Mouse (Mus musculus): ENCODE data around the gene Etv2. TPM values are rescaled to one million over a fixed set of nuclear protein-coding genes. Genes with fewer than 3 reads are reported as not detected.

Gene Etv2
- not detected in 2 replicates for polyA plus RNA-seq (2012; rRNA removed)

DNA sequence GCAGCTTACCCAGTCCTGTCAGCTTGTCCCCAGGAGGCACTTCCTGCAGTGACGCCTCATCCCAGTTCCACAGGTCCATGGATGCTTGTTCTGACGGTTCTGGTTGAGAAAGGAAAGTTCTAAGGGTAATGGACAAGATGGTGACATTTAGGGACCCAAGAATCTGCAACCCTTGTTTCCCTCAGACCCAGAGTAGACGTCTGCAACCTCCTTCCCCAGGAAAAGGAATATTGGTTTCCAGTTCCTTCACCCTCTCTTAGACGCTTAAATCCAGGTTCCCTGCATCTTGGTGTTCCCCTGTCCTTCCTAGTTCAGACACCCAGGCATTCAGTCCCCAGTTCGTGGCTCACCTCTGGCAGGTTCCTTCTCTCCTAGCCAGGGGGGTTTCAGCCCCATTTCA, at the start of gene Etv2:
Gene Etv2 (minus strand): TSS at position 101 of the 400 bp plus-strand sequence.

GRCm38 (mm10) chr7:30671480-30671879, 35.8 kb upstream of the Etv2 start, which contains the start of gene Pmis2:
TSS of gene Pmis2 (minus strand) at chr7:30671605.

DNA sequence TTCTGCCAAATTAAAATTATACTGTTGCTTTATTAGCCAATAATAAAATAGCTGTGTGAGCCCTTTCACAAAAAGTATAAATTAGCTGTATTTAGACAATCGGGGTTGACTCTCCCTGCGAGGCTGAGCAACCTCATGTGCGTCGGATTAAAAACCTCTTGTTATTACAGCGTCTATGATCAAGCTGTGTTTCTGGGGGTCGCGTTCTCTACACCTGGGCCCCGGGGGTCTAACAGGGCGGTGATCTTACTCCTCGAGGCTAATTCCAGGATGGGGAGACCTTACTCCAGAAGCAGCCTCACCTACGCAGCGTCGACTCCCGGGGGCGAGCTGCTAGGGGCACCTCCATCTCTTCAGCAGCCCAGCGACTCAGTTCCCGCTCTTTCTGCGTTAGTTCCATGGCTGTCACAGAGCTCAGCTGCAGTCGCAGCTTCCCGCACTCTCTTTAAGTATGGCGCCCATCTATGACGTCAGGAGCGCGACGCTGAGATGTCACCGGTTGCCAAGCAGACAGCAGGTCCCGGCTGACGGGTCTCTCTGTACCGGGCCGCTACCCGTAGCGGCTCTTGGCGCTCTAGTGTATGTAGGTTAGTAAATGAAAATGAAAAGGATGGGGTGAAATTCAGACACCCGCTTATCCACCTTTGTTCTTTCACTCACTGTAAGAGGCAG, 29.0 kb upstream of the Etv2 start, which contains the start of gene Haus5:
Gene Haus5 (minus strand): TSS at position 466 of the 672 bp plus-strand sequence.

GRCm38 (mm10) chr7:30649591-30650540, 14.2 kb upstream of the Etv2 start, which contains the start of gene Rbm42:
TSS of gene Rbm42 (minus strand) at chr7:30650317.

DNA sequence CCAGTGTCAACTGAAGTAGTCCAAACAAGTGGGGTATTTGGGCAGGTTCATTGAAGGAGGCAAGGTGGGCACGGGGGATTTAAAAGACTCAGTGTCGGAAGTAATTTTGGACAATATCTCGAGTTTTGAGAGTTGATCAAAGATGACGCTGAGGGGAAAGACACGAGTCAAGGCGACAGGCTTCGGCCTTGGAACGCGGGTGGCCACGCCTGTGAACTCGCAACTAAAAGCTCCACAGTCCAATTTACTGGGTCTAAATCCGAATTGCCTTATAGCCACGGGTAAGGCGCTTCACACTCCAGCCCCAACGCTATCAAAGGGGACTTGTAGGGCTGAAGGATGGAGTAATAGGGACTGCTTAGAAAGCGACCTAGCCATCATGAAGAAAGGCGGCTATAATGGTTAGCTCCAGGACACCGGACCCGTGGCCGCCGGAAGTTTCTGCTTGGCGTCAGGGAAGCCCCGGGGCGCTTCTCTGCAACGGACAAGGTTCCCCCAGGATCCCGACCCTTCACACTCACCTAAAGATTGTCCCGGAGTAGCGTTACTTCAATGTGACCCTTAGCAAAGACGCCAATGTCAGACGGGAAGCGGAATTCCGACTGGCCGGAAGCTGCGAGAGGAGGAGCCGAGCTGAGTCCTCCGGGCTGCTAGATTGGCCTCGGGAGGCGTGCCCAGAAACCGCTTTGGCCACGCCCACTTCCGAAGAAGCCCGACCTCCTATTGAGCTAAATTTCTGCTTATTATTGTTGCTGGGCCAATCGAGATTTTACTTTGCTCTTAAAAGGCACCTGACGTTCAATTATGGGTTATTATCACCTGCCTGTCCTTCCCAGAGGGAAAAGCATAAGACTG, 9.9 kb downstream of the Etv2 start, which contains the start of gene Cox6b1:
Gene Cox6b1 (minus strand): TSS at position 622 of the 855 bp plus-strand sequence.

DNA sequence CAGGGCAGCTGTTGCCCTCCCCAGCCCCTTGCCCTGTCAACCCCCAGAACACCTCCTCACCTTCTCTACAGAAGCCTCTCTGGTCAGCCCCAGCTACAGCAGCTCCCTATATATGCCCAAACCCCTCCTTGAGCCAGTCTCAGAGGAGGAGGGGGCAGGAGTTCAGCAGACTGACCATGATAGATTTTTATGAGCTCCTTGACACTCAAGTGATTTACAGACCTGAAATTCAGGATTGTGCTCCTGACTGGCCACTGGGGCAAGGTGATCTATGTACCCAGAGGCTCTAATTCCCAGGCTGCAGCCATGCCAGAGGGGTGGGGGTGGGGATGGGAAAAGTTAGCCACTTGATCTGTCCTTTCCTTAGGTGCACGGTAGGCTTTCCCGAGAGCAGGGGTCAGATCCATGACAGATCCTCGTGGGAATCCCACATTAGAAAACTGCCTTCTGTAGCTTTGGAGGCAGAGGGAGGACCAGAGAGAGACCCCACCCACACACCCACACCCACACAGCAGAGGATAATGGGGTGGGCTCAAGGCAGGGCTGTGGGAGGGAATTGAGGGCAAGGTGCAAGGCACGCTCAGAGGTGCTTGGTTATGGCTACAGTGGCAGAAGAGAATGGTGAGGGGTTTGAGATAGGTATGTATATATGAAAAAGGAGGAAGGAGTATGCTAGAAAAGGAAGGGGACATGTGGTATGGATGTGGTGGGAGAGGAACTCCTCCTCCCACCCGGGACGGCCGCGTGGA, 22.8 kb downstream of the Etv2 start, which contains the start of gene Upk1a:
Gene Upk1a (minus strand): TSS at position 194 of the 749 bp plus-strand sequence.

GRCm38 (mm10) chr7:30598786-30599185, 36.9 kb downstream of the Etv2 start, which contains the start of gene Zbtb32:
TSS of gene Zbtb32 (minus strand) at chr7:30598909.

DNA sequence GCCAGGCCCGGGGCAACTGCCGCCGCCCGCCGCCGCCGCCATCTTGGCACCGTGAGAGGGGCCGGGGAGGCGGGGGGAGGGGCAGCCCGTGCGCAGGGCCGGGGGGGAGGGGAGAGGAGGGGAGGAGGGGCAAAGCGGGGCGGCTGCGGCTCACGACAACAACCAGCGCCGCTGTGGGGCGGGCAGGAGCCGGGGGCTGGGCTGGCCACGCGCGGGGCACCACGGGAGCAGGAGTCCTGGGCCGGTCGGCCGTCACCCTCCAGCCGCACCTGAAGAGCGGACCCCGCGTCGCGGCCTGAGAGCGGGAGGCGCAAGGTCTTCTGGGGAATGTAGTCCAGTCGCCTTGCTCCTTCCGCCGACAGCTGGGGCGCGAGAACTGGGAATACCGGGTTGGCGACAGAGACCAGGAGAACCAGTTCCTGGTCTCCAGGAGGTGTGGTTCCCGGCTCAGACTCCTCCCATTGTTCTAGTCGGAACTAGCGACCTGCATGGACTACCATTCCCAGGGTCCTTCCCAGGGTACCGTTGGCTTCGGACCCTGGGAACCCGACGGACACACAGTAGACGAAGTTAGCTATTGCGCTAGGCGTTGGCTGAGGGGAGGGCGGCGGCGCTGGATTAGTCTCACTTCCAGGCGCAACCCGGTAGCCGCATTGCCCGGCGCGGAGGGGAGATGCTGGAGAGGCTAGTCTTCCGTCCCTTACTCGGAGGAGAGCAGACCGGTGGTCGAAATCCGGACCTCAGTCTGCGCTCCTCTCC, 46.8 kb downstream of the Etv2 start, which contains the start of gene Kmt2b:
Gene Kmt2b (minus strand): TSS at position 51 of the 759 bp plus-strand sequence.

Other genes with a start within 250 kb of the Etv2 start
- gene Tyrobp, start 222.1 kb downstream of the Etv2 start, polyA plus RNA-seq (2012; rRNA removed), result 20.3 and 25.9 TPM in 2 replicates
- gene Hcst, start 216.0 kb downstream of the Etv2 start, polyA plus RNA-seq (2012; rRNA removed), result 0.96 TPM in 1 of 2 replicates, not detected in the other
- gene Nfkbid, start 214.1 kb downstream of the Etv2 start, polyA plus RNA-seq (2012; rRNA removed), result 3.8 and 3.9 TPM in 2 replicates
- gene Aplp1, start 190.3 kb downstream of the Etv2 start, polyA plus RNA-seq (2012; rRNA removed), result 647 and 667 TPM in 2 replicates
- 0.17 and 0.40 TPM in 2 replicates for gene Kirrel2, start 178.2 kb downstream of the Etv2 start, polyA plus RNA-seq (2012; rRNA removed)
- 0.18 and 0.56 TPM in 2 replicates for gene Nphs1, start 177.5 kb downstream of the Etv2 start, polyA plus RNA-seq (2012; rRNA removed)
- not detected in 2 replicates for gene Prodh2, start 142.2 kb downstream of the Etv2 start, polyA plus RNA-seq (2012; rRNA removed)
- 165 and 210 TPM in 2 replicates for gene Arhgap33, start 100.8 kb downstream of the Etv2 start, polyA plus RNA-seq (2012; rRNA removed)
- 7.0 and 8.7 TPM in 2 replicates for gene Hspb6, start 83.7 kb downstream of the Etv2 start, polyA plus RNA-seq (2012; rRNA removed)
- gene Proser3, start 83.6 kb downstream of the Etv2 start, polyA plus RNA-seq (2012; rRNA removed), result 20.1 and 22.2 TPM in 2 replicates
- gene Lin37, start 76.0 kb downstream of the Etv2 start, polyA plus RNA-seq (2012; rRNA removed), result 47.1 and 50.2 TPM in 2 replicates
- 85.4 and 92.4 TPM in 2 replicates for gene U2af1l4, start 72.6 kb downstream of the Etv2 start, polyA plus RNA-seq (2012; rRNA removed)
- gene Gm49396, start 72.5 kb downstream of the Etv2 start, polyA plus RNA-seq (2012; rRNA removed), result 4.8 and 6.0 TPM in 2 replicates
- 131 and 143 TPM in 2 replicates for gene Psenen, start 72.2 kb downstream of the Etv2 start, polyA plus RNA-seq (2012; rRNA removed)
- 6.7 and 6.8 TPM in 2 replicates for gene Igflr1, start 70.4 kb downstream of the Etv2 start, polyA plus RNA-seq (2012; rRNA removed)
- gene Kmt2b, start 47.1 kb downstream of the Etv2 start, polyA plus RNA-seq (2012; rRNA removed), result 49.7 and 51.5 TPM in 2 replicates
- gene Zbtb32, start 36.9 kb downstream of the Etv2 start, polyA plus RNA-seq (2012; rRNA removed), result 0.24 and 0.32 TPM in 2 replicates
- gene Upk1a, start 23.0 kb downstream of the Etv2 start, polyA plus RNA-seq (2012; rRNA removed), result 1.9 TPM in 2 replicates
- 1,148 and 1,214 TPM in 2 replicates for gene Cox6b1, start 9.7 kb downstream of the Etv2 start, polyA plus RNA-seq (2012; rRNA removed)
- 73.9 and 80.1 TPM in 2 replicates for gene Rbm42, start 14.5 kb upstream of the Etv2 start, polyA plus RNA-seq (2012; rRNA removed)
- gene Haus5, start 29.1 kb upstream of the Etv2 start, polyA plus RNA-seq (2012; rRNA removed), result 22.4 and 23.9 TPM in 2 replicates
- not detected in 2 replicates for gene Pmis2, start 35.8 kb upstream of the Etv2 start, polyA plus RNA-seq (2012; rRNA removed)
- gene 2200002J24Rik, start 63.1 kb upstream of the Etv2 start, polyA plus RNA-seq (2012; rRNA removed), result not detected in 2 replicates
- 2.9 and 3.7 TPM in 2 replicates for gene Atp4a, start 76.4 kb upstream of the Etv2 start, polyA plus RNA-seq (2012; rRNA removed)
- 226 TPM in 2 replicates for gene Tmem147, start 93.7 kb upstream of the Etv2 start, polyA plus RNA-seq (2012; rRNA removed)
- 0.13 and 0.17 TPM in 2 replicates for gene Gapdhs, start 107.8 kb upstream of the Etv2 start, polyA plus RNA-seq (2012; rRNA removed)
- gene Sbsn, start 115.6 kb upstream of the Etv2 start, polyA plus RNA-seq (2012; rRNA removed), result 4.8 and 16.7 TPM in 2 replicates
- 4.2 and 71.6 TPM in 2 replicates for gene Dmkn, start 127.9 kb upstream of the Etv2 start, polyA plus RNA-seq (2012; rRNA removed)
- gene Krtdap, start 152.0 kb upstream of the Etv2 start, polyA plus RNA-seq (2012; rRNA removed), result 0.41 and 2.3 TPM in 2 replicates
- 0.12 and 0.36 TPM in 2 replicates for gene Ffar2, start 187.9 kb upstream of the Etv2 start, polyA plus RNA-seq (2012; rRNA removed)
- gene Ffar3, start 220.3 kb upstream of the Etv2 start, polyA plus RNA-seq (2012; rRNA removed), result 0.04 TPM in 1 of 2 replicates, not detected in the other
- gene Ffar1, start 225.7 kb upstream of the Etv2 start, polyA plus RNA-seq (2012; rRNA removed), result not detected in 2 replicates
- 0.05 and 0.28 TPM in 2 replicates for gene Cd22, start 244.5 kb upstream of the Etv2 start, polyA plus RNA-seq (2012; rRNA removed)

Measured in central nervous system, embryonic 18 days (tissue).